Mouse (Mus musculus) forebrain, embryonic 11.5 days (tissue): ENCODE results near the gene Pick1. TPM values are rescaled to one million over a fixed set of nuclear protein-coding genes. Genes with fewer than 3 reads are reported as not detected.

Source experiments
- ATAC-seq: fragments of 200-750 bp; cut with Nextera tagmentation; replicated peaks from 2 replicates; pipeline ENCODE4 v1.8.0; 2017; ENCODE audit warnings: moderate TSS enrichment; ENCODE audit not compliant: low FRiP score
- DNase-seq: peaks from one replicate; pipeline ENCODE4 v3.0.0-alpha.2; 2017; ENCODE audit warnings: low spot score
- H3K27ac ChIP-seq: fragments of 300-500 bp; sonication (generic); 2 replicates; pipeline ENCODE4 v1.5.1; 2014; ENCODE audit warnings: low read depth, low read length
- H3K27me3 ChIP-seq: fragments of 300-500 bp; sonication (generic); 2 replicates; pipeline ENCODE4 v1.6.1; 2014; ENCODE audit warnings: mild to moderate bottlenecking, low read length, mixed read lengths; ENCODE audit not compliant: control insufficient read depth, insufficient read depth
- H3K36me3 ChIP-seq: fragments of 300-500 bp; sonication (generic); 2 replicates; pipeline ENCODE4 v1.6.1; 2014; ENCODE audit warnings: mild to moderate bottlenecking, low read length, moderate library complexity, mixed read lengths; ENCODE audit not compliant: control insufficient read depth, insufficient read depth
- H3K4me1 ChIP-seq: fragments of 300-500 bp; sonication (generic); replicated peaks from 2 replicates; pipeline ENCODE4 v1.6.1; 2014; ENCODE audit warnings: low read length, mixed read lengths; ENCODE audit not compliant: control insufficient read depth, insufficient read depth
- H3K4me2 ChIP-seq: fragments of 300-500 bp; sonication (generic); 2 replicates; pipeline ENCODE4 v1.6.1; 2014; ENCODE audit warnings: low read depth, mild to moderate bottlenecking, low read length, moderate library complexity, mixed read lengths; ENCODE audit not compliant: severe bottlenecking
- H3K4me3 ChIP-seq: fragments of 300-500 bp; sonication (generic); 2 replicates; pipeline ENCODE4 v1.5.1; 2014; ENCODE audit warnings: low read depth, low read length
- H3K9ac ChIP-seq: fragments of 300-500 bp; sonication (generic); 2 replicates; pipeline ENCODE4 v1.6.1; 2014; ENCODE audit warnings: low read length
- H3K9me3 ChIP-seq: fragments of 300-500 bp; sonication (generic); 2 replicates; pipeline ENCODE4 v1.6.1; 2016; ENCODE audit warnings: low read length, mixed read lengths; ENCODE audit not compliant: control insufficient read depth
- whole genome bisulfite sequencing: fragments of 180-500 bp; shearing (Covaris S2); extraction: QIAGEN DNeasy Blood & Tissue Kit; methylation state at CpG from one replicate; pipeline ENCODE4 v1.1.7; 2014; 5-methylcytosine and 5-hydroxymethylcytosine counted together
- polyA plus RNA-seq: library from polyadenylated mRNA; unstranded; fragments of >200 nt; fragmentation: Nextera tagmentation; extraction: Ambion mirVana; gene quantifications from 2 replicates; pipeline ENCODE4 v1.2.1, GENCODE M21; 2014

Gene Pick1
- polyA plus RNA-seq, 1 experiment from 2014 or later = 29.0 TPM

- H3K27ac ChIP-seq = no peak overlapping the region
- DNase-seq = peak; percentile 98
- peak; percentile 96 for ATAC-seq
- no peak overlapping the region for H3K4me3 ChIP-seq
- WGBS = 27% methylated on average over 10 of the region's 10 CpGs
- peaks cover 4% of the 10 kb centered on the region; the same call in 1 of the 2 replicates for H3K36me3 ChIP-seq
- no peak overlapping the region for H3K4me2 ChIP-seq
- H3K9ac ChIP-seq = no peak overlapping the region
- H3K4me1 ChIP-seq = no peaks in the 10 kb centered on the region; the same call in 1 of the 2 replicates
- H3K27me3 ChIP-seq = no peaks in the 10 kb centered on the region
- no peaks in the 10 kb centered on the region for H3K9me3 ChIP-seq
Measured at GRCm38 (mm10) chr15:79243234-79244042, 14.5 kb downstream of the Pick1 start.

- no peak overlapping the region for H3K9ac ChIP-seq
- WGBS = 78% methylated on average over 7 of the region's 7 CpGs
- H3K27ac ChIP-seq = no peak overlapping the region
- no peaks in the 10 kb centered on the region for H3K27me3 ChIP-seq
- no peak overlapping the region for H3K4me2 ChIP-seq
- H3K4me1 ChIP-seq = no peaks in the 10 kb centered on the region; the same call in 1 of the 2 replicates
- DNase-seq (no peak), ATAC-seq (no peak)
- peaks cover 4% of the 10 kb centered on the region; the same call in 1 of the 2 replicates for H3K36me3 ChIP-seq
- no peak overlapping the region for H3K4me3 ChIP-seq
- H3K9me3 ChIP-seq = no peaks in the 10 kb centered on the region
Measured at GRCm38 (mm10) chr15:79244071-79244893, 15.3 kb downstream of the Pick1 start.

- DNase-seq = no peak
- Histone ChIP-seq H3K27me3 (no peaks in the 10 kb centered on the region), H3K9me3 (no peaks in the 10 kb centered on the region), H3K27ac (no peak overlapping the region), H3K4me1 (no peaks in the 10 kb centered on the region; the same call in 1 of the 2 replicates), H3K36me3 (peaks cover 4% of the 10 kb centered on the region; the same call in 1 of the 2 replicates), H3K9ac (no peak overlapping the region), H3K4me2 (no peak overlapping the region), H3K4me3 (no peak overlapping the region)
- no peak for ATAC-seq
- 94% methylated on average over 3 of the region's 3 CpGs for WGBS
Measured at GRCm38 (mm10) chr15:79245321-79245720, 16.3 kb downstream of the Pick1 start.

GRCm38 (mm10) chr15:79250236-79250635 lies 21.3 kb downstream of the Pick1 start:
- Histone ChIP-seq H3K4me2 (no peak overlapping the region), H3K9me3 (no peaks in the 10 kb centered on the region), H3K27me3 (peaks cover 26% of the 10 kb centered on the region), H3K36me3 (no peaks in the 10 kb centered on the region; the same call in 1 of the 2 replicates), H3K9ac (no peak overlapping the region), H3K4me1 (peaks cover 7% of the 10 kb centered on the region), H3K27ac (no peak overlapping the region), H3K4me3 (no peak overlapping the region)
- 84% methylated on average over 2 of the region's 2 CpGs for WGBS
- DNase-seq = no peak
- ATAC-seq = no peak

GRCm38 (mm10) chr15:79251168-79251567 lies 22.2 kb downstream of the Pick1 start:
- Histone ChIP-seq H3K4me2 (no peak overlapping the region), H3K27me3 (peaks cover 26% of the 10 kb centered on the region)
- WGBS = 50% methylated on average over 7 of the region's 7 CpGs

GRCm38 (mm10) chr15:79251781-79252491 lies 23.0 kb downstream of the Pick1 start:
- no peak for ATAC-seq
- H3K27me3 ChIP-seq = peaks cover 26% of the 10 kb centered on the region
- 3% methylated on average over 60 of the region's 61 CpGs for WGBS

More at GRCm38 (mm10) chr15:79251168-79251567, 22.2 kb downstream of the Pick1 start:
- H3K9me3 ChIP-seq = no peaks in the 10 kb centered on the region
- no peak overlapping the region for H3K27ac ChIP-seq
- no peaks in the 10 kb centered on the region; the same call in 1 of the 2 replicates for H3K36me3 ChIP-seq
- ATAC-seq (no peak), DNase-seq (no peak)
- H3K4me1 ChIP-seq = peaks cover 7% of the 10 kb centered on the region
- no peak overlapping the region for H3K9ac ChIP-seq
- no peak overlapping the region for H3K4me3 ChIP-seq

GRCm38 (mm10) chr15:79252580-79252979 lies 23.6 kb downstream of the Pick1 start:
- peaks cover 7% of the 10 kb centered on the region for H3K4me1 ChIP-seq
- H3K36me3 ChIP-seq = no peaks in the 10 kb centered on the region; the same call in 1 of the 2 replicates
- no peaks in the 10 kb centered on the region for H3K9me3 ChIP-seq
- ATAC-seq (no peak), DNase-seq (no peak)
- peaks cover 26% of the 10 kb centered on the region for H3K27me3 ChIP-seq
- peak overlapping the region; percentile 25 for H3K4me3 ChIP-seq
- peak overlapping the region; percentile 55 for H3K4me2 ChIP-seq
- peak overlapping the region; percentile 44; the same call in 1 of the 2 replicates for H3K9ac ChIP-seq
- 27% methylated on average over 24 of the region's 24 CpGs for WGBS
- no peak overlapping the region for H3K27ac ChIP-seq

More at GRCm38 (mm10) chr15:79251781-79252491, 23.0 kb downstream of the Pick1 start:
- Histone ChIP-seq H3K4me2 (peak overlapping the region; percentile 55), H3K36me3 (no peaks in the 10 kb centered on the region; the same call in 1 of the 2 replicates), H3K27ac (no peak overlapping the region), H3K9ac (peak overlapping the region; percentile 44), H3K4me1 (peaks cover 7% of the 10 kb centered on the region), H3K4me3 (peak overlapping the region; percentile 25), H3K9me3 (no peaks in the 10 kb centered on the region)
- DNase-seq = peak; percentile 68

- no peak for DNase-seq
- no peak within 1 kb of the TSS for H3K9ac ChIP-seq
- H3K4me1 ChIP-seq = peaks cover 7% of the 10 kb centered on the region
- H3K4me3 ChIP-seq = no peak within 1 kb of the TSS
- H3K27me3 ChIP-seq = peaks cover 28% of the 10 kb centered on the region
- H3K27ac ChIP-seq = no peak within 1 kb of the TSS
- no peak for ATAC-seq
- no peak within 1 kb of the TSS for H3K4me2 ChIP-seq
- H3K36me3 ChIP-seq = no peaks in the 10 kb centered on the region
- 33% methylated on average over 3 of the region's 3 CpGs for WGBS
- no peaks in the 10 kb centered on the region for H3K9me3 ChIP-seq
Measured at GRCm38 (mm10) chr15:79254661-79255060, 25.7 kb downstream of the Pick1 start, which contains the start of gene Slc16a8. Slc16a8 (minus strand) TSS chr15:79254761.
